Mouse (Mus musculus) forelimb bud, embryonic 11.5 days (tissue): ENCODE results near the gene Tomm22.
"Not testable (repeated sequence)": the region's sequence is repeated elsewhere in the genome, so short reads cannot be mapped to it uniquely, and the experiment has no call there.

ENCODE experiments used
- DNase-seq: peaks from one replicate; pipeline ENCODE4 v3.0.0-alpha.2; 2012; ENCODE audit warnings: low read depth, low spot score

Tomm22 gene

DNA sequence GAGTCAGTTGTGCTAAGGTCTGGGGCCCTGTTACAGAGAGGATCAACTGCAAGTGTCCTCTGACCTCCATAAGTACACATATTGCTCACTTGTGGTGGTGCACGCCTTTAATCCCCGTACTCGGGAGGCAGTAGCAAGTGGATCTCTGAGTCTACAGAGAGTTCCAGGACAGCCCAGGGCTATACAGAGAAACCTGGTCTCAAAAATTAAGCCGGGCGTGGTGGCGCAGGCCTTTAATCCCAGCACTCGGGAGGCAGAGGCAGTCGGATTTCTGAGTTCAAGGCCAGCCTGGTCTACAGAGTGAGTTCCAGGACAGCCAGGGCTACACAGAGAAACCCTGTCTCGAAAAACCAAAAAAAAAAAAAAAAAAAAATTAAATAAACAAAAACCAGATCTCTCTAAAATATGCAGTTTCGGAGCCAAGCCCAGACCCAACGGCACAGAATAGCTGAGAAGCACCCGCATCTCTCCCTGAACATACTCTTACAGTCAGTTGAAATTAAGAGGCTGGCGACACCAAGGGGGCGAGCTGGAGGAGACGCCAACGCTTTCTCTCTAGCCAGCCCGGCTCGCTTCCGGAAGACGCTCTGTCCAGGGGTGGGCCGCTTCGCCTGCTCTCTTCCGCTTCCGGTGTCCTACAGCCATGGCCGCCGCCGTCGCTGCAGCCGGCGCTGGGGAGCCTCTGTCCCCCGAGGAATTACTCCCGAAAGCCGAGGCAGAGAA is at the start of gene Tomm22:
Tomm22 (plus strand) TSS at position 613 of the 723 bp plus-strand sequence.
- peak; percentile 83 for DNase-seq

DNA sequence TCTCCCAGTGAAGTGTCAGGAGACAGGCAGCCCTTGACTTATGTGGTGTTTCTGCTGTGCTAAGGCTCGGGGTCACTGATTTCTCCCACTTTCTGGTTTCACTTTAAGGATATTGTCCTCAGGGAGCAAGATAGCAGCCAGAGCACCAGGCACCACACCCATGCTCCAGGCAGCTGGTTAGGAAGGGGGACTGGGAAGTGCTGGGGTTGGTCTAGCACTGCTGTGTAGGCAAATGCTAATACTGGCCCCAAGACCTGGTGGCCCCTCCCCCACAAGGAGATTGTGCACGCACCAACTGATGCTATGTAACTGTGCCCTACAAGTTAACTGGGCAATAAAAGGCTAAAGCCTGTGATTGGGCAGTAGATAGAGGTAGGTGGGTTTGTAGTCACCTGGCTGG is 40.2 kb upstream of the Tomm22 start:
- no peak for DNase-seq

DNA sequence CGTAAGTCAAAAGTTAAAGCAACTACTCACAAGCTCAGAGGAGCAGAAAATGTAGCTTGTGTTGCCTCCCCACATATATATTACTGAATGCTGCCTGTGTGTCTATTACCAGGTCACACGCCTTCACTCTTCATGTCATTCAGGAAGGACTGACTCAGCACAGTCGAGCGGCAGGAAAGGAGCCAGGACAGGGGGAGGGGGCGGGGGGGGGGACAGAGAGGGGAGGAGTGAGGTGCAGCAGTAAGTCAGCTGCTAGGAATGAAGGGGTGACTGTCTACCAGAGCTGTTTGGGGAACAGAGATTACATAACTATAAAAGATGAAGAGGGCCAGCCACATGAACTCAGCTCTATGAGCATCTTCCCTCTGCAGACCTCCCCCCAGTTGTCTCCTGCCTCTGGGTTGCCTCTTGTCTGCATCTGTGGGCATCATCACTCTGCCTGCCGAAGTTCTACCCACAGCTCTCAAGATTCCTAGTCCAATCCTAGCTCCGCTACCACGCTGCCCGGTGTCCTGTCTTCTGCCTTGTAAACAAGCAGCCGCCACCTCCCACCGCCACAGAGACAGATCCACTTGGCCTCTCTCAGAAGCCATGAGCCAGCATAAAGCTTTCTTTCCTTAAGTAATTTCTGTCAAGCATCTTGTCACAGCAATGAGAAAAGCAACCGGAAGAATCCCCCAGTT is 29.4 kb upstream of the Tomm22 start:
- DNase-seq: no peak

DNA sequence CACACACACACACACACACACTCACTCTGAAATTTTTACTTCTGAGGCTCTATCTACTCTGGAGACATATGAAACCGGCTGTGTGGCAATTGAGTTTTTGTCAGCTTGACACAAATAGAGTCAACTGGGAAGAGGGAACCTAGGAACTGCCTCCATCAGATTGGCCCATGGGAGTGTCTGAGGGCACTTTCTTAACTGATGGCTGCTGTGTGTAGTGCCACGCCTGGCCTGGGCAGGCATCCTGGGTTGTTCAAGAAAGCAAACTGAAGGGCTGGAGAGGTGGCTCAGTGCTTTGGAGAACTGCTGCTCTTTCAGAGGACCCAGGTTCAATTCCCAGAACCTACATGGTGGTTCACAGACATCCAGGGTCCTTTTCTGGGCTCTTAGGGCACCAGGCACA is 25.2 kb upstream of the Tomm22 start:
- no peak for DNase-seq

DNA sequence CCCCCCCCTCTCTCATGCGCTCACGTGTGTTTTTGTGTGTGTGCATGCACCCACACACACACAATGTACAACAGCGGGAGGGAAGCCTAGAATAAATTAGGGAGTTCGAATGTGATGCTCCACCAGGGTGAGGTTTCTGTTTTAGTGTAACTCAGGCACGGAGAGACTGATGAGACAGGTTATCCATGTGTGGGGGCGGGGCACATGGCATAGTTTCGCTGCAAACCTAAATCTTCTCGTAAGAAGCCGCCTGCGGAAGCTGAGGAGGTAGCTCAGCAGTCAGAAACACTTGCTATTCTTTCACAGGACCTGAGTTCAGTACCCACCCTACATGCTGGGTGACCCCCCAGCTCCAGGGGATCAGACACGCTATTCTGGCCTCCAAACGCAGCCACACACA is 22.5 kb upstream of the Tomm22 start:
- no peak for DNase-seq

DNA sequence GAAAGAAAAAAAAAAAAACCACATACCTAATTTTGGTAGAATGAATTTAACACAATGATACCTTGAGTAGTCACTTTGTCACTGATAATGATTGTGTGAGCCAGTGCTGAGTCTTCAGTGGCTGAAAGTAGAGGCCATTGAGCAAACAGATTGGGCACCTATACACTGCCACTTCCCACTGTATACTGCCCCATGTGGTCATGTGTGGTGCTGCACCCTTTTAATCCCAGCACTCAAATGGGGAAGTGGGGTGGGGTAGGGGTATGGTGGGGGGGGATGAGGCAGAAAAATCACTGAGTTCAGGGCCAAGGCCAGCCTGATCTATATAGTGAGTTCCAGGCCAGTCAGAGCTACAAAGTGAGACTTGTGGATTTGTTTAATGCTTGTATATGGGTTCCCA is 20.1 kb upstream of the Tomm22 start:
- DNase-seq: peak; percentile 33

DNA sequence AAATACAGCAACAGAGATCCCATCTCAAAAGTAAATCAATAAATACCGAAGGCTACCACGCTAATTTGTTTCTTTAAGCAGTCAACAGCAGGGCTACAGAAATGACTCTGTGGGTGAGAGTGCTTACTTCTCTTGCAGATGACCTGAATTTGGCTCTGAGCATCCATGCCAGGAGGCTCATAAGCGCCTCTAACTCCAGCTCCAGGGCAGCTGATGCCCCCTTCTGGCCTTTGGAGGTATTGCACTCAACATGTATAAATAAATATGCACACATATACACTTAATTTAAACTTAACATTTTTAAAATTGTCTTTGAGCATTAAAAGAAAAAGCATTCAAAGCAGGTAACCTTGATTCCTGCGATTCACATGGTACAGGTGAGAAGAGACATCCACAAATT is 19.2 kb upstream of the Tomm22 start:
- DNase-seq: peak; percentile 17

DNA sequence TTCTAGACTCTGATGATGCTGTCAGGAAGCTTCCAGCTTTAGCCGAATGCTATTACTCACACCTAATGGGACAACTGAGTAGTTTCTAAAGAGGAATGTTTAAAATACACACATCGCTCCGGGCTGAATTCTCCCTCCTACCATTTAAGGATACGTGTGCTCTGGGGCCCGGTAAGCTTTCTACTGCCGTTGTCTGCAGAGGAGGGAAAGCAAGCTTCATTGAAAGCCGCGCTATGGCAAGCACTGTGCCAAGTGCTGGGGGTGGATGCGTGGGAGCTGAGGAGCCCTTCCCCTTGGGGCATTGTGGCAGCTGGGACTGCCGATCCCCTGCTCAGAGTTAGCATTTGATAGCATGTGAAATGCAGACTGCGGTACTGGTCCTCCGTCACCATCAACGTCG is 14.2 kb upstream of the Tomm22 start:
- DNase-seq: no peak

DNA sequence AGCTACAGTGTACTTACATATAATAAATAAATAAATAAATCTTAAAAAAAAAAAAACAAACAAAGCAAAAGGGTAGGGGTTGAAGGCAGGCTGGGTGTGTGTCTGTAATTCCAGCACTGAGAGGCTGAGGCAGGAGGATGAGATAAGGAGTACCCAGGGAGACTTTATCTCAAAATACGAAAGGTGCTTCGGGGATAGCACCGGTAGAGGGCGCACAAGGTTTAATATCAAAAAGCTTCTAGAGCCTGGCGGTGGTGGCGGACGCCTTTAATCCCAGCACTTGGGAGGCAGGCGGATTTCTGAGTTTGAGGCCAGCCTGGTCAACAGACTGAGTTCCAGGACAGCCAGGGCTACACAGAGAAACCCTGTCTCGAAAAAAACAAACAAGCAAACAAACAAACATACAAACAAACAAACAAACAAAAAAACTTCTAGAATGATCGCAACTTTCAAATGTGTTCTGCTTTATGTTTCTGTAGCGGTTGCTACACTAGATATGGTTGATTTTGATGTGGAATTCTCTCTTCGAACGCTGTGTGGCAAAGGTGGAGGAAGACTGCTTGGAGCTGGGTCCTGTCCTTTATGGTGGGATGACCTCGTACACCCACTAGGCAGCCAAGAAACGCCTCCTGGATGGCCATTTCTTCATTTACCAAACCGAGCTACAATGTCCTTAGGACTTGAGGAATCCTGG is 12.7 kb upstream of the Tomm22 start:
- peak; percentile 89 for DNase-seq

DNA sequence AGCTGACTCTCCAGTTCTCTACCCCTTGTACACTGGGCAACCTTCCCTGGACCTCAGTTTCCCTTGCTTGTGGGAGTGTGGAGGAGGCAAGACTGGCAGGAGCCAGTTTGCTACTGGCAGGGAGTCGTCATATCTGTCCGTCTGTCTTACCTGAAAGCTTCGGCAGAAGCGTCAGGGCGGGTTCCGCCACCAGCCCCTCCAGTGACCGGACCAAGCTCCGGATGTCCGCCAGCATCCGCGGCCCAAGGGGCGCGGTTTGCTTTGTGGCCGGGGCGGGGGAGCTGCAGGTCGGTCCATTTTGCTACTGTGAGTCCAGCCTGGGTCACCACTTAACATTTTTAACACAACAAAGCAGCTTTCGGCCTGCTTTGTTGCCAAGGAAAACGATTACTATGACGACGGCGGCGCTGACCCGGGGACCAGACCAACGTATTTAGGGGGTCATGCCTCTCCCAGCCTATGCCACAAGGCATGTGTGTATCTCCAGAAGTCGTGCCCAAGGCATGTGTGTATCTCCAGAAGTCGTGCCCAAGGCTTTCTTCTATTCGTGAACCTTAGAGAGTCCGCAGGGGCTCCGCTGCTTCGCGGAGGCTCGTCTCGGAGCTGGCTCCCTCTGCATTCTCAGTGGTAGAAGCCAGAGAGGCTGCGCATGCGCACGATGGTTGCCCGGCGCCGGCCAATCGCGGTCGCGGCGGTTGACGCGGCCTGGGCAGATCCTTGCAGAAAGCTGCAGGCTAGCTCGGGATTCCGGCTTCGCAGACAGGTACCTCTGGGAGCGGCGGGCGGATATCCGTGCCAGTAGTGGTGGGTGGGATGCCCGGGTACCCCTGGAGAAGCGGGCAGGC is 11.9 kb upstream of the Tomm22 start, which contains the start of the genes Fam227a and Cby1:
Fam227a (minus strand) TSS at position 426 of the 845 bp plus-strand sequence.
Cby1 (plus strand) TSS at position 669 of the 845 bp plus-strand sequence.
- DNase-seq: peak; percentile 94

DNA sequence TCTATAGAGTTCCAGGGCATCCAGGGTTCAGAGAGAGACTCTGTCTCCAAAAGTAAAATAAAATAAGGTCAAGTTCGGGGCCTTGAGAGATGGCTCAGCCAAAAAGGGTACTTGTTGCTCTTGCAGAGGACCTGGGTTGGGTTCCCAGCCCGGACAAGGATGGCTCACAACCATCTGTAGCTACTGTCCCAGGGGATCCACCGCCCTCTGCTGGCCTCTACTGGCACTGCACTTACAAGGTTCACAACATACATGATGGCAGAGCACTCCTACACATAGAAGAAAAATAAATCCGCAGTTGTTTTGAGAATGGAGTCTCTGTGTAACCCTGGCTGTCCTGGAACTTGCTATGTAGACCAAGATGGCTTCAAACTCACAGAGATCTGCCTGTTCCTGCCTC is 8.8 kb upstream of the Tomm22 start:
- DNase-seq: peak; percentile 20

DNA sequence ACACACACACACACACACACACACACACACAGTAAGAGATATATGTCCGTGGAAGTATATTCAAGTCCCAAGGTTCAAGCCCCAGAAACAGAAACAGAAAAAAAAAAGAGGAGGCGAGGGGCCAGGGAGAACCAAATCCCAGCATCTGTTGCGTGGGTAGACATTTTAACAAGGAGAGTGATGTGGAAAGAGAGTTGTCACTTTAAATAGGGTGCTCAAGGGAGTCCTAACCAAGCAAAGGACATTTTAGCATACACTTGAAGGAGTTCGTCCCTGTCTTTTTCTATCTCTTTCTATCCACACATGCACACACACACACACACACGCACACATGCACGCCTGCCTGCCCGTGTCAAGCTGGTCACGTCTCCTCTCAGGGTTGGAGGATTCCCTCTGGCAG is 6.0 kb upstream of the Tomm22 start:
- no peak for DNase-seq

DNA sequence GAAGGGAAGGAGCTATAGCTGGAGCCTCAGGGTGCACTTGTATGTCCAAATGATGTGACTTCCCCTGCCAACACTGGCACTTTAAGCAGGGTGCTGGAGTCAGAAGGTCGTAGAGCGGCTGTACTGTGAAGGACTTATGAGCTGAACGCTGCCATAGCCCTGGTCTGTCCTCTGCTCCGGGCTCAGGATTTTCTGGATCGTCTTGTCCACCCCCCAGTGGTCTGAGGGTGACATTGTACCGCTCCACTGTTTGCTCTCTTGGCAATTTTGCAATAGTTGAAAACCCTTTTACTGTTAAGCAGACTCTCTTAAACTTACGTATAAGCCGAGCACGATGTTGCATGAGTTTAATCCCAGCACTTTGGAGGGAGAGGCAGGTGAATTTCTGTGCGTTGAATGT is 1.5 kb upstream of the Tomm22 start:
- DNase-seq: no peak

DNA sequence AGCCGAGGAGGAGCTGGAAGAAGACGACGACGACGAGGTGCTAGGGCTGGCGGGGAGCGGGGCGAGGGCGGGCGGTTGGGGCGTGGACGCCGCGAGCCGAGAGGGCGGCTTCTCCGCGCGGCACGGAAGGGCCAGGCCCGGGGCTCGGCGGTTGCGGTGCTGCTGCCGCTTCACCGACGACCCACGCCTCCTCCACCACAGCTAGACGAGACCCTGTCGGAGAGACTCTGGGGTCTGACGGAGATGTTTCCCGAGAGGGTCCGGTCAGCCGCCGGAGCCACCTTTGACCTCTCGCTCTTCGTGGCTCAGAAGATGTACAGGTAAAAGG is 275 bp downstream of the Tomm22 start:
- no peak for DNase-seq

DNA sequence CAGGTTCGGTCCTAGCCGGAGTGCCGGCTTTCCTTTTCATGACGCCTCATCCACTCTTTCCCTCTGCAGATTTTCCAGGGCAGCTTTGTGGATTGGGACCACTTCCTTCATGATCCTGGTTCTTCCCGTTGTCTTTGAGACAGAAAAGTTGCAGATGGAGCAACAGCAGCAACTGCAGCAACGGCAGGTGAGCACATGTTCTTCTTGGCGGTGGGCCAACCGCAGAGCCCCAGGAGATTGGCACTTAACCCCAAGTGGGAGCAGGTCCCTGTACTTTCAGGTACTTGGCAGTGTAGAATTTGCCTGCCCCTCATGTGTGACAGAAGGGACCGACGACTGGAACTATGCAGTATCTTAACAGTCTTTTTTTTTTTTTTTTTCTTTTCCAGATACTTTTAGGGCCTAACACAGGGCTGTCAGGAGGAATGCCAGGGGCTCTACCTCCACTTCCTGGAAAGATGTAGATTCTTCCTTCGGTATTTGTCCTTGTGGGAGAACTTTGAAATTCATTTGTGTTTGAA is 1.2 kb downstream of the Tomm22 start:
- DNase-seq: not testable (repeated sequence)

DNA sequence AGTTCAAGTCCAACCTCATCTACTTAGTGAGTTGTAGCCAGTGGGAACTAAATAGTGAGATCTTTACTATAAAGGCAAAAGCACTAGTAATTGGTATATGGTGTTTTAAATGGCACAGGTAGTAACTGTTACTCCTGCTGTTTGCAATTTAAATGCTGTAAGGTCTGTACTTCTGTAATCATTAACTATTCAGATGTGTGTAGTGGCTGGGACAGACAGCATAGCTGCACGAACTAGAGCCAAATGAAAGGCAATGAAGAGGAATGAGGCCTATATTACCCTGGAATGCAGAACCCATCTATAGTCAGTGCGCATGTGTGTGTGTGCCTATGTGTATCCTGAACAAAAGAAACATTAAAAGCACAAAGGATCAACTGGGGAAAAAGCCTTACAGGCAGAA is 7.3 kb downstream of the Tomm22 start:
- no peak for DNase-seq

DNA sequence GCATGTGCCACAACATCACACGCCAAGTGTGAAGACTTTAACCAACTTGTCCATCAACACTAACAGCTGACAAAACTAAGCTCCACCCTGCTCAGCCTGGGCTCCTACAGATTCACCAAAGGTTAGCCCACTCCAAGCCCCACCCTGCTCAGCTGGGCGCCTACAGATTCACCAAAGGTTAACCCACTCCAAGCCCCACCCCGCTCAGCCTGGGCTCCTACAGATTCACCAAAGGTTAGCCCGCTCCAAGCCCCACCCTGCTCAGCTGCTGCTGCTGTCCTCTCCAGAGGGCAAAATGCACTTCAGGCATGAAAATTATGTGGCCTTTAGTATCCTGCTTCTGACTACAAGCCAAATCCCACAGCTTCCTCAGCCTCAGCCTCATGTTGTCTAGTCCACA is 11.3 kb downstream of the Tomm22 start:
- no peak for DNase-seq

DNA sequence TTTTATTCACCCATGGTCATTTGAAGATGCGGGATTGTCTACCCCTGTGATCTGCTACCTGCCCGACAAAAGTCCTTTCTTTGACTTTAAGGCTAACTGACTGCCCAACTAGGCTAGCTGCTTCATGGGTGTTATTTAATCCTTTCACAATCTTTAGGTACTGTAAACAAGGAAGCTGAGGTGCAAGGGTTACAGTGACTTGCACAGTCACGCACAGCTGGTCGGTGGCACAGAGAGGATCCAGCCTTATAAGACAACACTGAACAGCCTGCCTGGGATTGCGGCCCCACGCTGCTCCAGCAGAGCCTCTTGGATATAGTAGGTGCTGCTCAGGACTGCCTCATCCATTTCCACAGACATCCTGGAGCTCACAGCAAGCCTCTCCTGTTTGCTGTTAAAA is 12.5 kb downstream of the Tomm22 start:
- no peak for DNase-seq

DNA sequence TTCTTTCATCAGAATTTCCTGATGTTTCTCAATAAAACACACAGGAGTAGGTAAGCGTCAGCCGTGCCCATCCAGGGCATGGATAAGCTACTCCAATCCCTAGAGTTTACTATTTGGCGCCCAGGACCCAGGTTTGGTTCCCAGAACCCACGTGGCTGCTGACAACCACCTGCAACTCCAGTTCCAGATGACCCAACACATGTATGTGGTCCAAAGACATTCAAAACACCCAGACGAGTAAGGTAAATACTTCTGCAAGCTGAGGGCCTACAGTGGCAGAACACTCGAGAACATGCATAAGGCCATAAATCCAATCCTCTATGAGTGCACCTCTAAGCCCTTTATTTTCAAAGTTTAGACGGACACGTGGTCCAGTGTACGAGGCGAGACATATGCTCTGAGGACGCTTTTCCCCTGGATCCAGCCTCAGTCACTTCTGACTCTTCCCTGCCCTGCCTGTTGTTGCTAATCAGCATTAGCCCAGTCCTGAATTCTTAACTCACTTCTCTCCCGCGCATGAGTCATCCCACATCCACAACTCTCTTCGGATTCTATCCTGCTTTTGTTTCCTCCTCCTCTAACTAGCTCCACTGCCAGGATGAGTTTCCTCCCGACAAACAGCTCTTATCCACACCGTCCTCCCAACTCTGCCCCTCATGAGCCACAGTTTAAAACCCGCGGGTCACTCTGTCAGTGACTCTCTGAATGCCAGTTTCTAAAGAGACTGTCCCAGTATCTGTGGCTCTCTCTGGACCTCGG is 13.2 kb downstream of the Tomm22 start:
- DNase-seq: no peak

DNA sequence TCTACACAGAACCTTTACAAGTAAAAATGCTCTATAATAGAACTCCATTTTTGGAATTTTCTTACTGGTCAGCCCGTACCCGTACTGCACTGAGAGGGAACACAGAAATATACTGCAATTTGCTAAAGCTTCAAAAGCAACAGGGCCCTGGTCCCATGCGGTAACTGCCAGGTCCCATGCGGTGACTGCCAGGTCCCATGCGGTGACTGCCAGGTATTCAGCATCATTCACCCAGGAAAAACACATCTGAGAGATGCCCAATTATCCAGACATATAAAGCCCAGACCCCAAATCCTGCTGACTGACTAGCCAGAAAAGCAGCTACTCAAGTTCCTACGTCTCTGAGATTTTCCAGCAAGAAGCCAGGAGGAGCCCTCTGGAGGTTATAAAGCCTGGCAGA is 14.0 kb downstream of the Tomm22 start:
- DNase-seq: no peak

DNA sequence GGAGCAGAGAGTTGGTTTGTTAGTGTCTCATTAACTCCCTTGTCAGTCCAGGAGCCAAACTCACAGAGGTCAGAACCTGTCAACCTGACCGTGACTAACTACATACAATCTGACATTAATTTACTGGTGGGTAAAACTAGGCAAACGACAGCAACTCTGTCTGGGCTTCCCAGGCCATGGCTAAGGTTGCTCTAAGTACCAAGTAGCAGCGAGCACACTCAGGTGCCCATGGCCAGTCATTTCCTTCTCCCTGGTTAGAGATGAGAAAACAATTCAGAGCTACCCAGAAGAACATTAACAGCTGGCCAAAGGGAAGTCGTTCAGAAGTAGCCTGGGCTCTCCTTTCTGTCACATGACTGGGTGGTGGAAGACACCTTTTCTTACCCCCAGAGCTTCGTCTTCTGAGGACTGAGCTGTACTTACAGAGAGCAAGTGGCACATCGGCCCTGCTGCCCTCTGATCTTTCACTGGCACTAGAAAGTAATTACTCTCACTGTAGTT is 14.5 kb downstream of the Tomm22 start:
- DNase-seq: no peak
